Mouse (Mus musculus): ENCODE measurements around the gene Marveld2. TPM values are rescaled to one million over a fixed set of nuclear protein-coding genes. Genes with fewer than 3 reads are reported as not detected.
A peak's percentile ranks its signal among the peaks of the same experiment; 100 is the strongest.

Marveld2 gene
- total RNA-seq, 2 experiments from 2014 or later = 0.52 TPM; not detected in 1

GRCm38 (mm10) chr13:100602239-100602902, 14.4 kb downstream of the Marveld2 start:
- ATAC-seq (replicated peaks; ENCODE audit: poor library complexity, severe bottlenecking) = peak; percentile 87

DNA sequence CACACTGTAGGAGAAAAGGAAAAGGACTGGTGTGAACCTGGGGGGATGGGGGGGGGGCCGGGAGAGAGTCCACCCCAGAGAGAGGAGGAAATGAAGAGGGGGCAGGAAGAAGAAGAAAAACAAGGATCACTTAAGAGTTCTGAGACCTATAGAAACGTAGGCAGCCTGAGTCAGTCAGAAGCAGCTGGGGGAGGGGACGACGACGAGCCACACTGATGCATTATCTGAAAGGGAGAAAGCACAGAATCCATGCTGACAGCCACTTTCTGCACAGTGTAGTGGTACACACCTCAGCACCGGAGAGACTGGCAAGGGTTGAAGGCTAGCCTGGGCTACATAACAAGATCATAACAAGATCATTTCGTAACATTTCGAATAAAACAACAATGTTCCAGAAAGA, 15.7 kb downstream of the Marveld2 start:
- no peak for ATAC-seq (replicated peaks; ENCODE audit: poor library complexity, severe bottlenecking)

DNA sequence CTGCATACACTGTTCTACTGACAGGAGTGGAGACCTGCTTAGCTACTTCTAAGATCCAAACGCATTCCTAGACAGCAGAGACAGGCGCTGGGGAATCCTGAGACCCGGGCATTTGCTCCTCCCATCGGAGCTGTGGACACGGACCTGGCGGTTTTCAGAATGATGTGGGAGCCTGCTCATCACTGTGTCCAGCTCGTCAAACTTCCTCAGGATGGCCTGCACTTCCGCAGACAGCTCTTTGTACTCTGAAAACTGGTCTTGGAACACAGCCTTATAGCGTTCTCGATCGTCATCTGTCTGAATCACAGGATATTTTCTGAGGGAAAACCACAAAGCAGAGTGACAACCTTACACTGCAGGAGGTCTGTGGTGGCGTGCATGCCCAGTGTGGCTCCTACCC, 16.5 kb downstream of the Marveld2 start:
- no peak for ATAC-seq (replicated peaks; ENCODE audit: poor library complexity, severe bottlenecking)

DNA sequence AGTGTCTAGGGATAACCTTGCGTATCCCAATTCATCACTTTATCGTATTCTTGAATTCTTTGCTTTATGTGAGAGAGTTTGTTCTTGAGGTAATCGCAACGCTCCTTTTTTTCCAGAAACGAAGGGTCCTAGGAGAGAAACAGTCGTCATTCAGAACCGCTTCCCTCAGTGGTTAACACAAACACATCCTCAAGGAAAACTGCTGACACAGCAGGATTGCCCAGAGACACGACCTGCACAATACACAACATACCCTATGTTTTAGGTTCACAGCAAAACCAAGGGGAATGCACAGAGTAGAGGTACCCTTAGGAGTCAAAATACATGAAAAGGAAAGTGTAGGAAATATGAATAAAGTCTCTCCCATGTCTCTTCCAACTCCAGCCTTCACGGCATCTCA, 19.5 kb downstream of the Marveld2 start:
- ATAC-seq (replicated peaks; ENCODE audit: poor library complexity, severe bottlenecking) = no peak

DNA sequence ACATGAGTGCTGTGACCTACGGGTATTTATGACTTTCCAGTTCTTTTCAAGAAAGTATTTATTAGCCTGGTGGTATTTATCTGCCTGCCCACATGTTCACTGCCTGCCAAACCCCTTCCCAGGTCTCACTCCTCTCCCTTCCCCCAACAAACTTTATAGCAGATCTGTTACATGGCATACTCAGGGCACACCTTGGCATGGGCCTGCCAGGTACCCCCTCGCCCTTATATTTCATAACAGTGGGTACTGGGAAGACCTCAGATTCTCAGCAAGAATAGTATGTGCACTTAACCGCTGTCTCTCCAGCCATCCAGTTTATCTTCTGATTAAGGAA, 21.3 kb downstream of the Marveld2 start:
- no peak for ATAC-seq (replicated peaks; ENCODE audit: poor library complexity, severe bottlenecking)

DNA sequence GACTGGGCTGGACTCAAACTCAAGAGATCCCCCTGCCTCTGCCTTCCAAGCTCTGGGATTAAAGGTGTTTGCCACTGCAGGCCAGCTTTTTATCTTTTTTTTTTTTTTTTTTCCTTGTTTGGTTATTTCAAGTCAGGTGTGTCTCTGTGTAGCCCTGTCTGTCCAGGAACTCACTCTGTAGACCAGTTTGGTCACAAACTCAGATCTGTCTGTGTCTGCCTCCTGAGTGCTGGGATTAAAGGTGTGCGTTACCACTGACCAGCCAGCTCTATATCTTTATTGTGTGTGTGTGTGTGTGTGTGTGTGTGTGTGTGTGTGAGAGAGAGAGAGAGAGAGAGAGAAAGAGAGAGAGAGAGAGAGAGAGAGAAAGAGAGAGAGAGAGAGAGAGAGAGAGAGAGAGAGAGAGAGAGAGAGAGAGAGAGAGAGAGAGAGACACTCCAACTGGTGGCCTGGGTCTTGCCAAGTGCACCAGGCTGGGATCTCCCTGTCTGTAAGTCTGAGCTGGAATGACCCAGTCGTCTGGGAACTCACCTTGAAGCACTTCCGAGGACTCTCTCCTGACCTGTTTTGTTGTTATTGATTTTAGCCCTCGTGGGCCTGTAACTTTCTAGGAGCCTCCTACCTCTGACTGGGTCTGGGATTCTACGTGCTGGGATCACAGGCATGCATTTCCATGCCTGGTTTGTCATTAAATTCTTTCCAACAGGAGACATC, 21.8 kb downstream of the Marveld2 start:
- no peak for ATAC-seq (replicated peaks; ENCODE audit: poor library complexity, severe bottlenecking)

- peak; percentile 95 for ATAC-seq (replicated peaks; ENCODE audit: poor library complexity, severe bottlenecking)
Measured at GRCm38 (mm10) chr13:100594041-100594792, 22.6 kb downstream of the Marveld2 start.

- ATAC-seq (replicated peaks; ENCODE audit: poor library complexity, severe bottlenecking) = 0 out of 2 replicates have a peak, but pooled peaks have one; percentile 17
Measured at GRCm38 (mm10) chr13:100588646-100589045, 28.1 kb downstream of the Marveld2 start.

DNA sequence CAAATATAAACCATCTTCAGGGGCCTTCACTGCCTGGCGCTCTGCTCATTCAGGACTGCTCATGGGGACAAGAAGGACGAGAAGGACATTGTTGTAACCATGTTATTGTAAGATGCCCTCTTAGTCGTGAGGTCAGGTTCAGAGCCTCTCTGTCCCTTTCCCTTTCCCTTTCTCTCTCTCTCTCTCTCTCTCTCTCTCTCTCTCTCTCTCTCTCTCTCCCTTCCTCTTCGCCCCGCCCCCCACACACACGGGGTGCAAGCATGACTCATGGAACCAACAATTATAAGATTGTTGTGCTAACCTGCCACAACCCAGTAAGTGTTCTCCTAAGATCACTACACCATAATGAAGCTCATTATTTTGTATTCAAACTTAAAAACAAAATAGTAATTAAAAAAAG, 34.6 kb downstream of the Marveld2 start:
- ATAC-seq (replicated peaks; ENCODE audit: poor library complexity, severe bottlenecking) = no peak

GRCm38 (mm10) chr13:100581701-100582100, 35.1 kb downstream of the Marveld2 start:
- ATAC-seq (replicated peaks; ENCODE audit: poor library complexity, severe bottlenecking) = no peak

DNA sequence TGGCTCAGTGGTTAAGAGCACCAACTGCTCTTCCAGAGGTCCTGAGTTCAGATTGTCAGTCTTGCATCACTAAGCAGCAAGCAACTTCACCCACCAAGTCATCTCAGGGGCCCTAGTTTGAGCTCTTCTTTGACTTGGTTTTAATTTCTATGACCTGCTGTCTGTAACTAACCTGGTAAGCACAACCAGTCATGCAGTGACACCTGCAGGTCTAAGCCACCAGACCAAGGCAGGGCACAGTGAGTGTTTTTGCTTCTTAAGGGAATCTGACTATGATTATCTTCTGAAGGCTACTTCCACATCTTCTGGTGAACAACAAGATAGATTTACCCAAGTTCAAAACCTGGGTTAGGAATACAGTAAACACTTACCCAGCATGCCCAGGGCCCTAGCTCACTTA, 36.8 kb downstream of the Marveld2 start:
- ATAC-seq (replicated peaks; ENCODE audit: poor library complexity, severe bottlenecking) = no peak

- no peak for ATAC-seq (replicated peaks; ENCODE audit: poor library complexity, severe bottlenecking)
Measured at GRCm38 (mm10) chr13:100579220-100579619, 37.6 kb downstream of the Marveld2 start.

DNA sequence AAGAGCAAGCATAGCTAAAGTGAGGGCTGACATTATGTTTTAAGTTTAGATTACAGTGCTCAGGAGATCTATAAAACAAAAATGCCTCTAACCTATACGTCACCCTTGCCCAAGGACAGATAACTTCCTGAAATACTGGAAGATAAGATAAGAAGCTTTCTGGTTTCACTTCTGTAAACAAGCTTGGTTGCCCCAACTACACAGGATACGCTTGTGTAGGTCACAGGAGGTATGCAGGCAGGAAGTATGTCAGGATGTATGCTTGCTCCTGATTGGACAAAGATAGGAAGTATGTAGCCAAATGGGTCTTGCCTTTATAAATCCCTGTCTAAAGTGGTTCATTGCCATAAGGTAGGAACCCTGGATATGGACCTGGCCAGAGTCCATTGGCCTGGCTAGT, 40.8 kb downstream of the Marveld2 start:
- ATAC-seq (replicated peaks; ENCODE audit: poor library complexity, severe bottlenecking) = peak; percentile 97

DNA sequence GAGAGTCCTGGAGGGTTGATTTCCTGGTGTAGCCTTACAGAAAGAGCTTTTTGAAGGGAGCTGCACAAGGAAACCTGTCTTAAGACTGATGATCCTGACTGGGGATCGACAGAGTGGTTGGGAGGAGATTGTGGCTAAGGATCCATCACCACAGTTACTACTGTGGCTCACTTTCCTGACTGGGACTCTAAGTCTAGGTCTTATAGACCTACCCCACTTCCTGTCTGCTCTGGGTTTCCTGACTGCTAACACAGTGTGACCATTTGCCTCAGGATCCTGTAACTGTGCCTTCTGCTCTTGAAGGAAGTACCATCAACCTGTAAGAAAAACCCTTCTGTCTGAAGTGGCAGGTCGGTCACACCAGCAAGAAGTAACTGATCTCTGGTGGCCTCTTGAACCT, 46.1 kb downstream of the Marveld2 start:
- peak; percentile 42 for ATAC-seq (replicated peaks; ENCODE audit: poor library complexity, severe bottlenecking)

GRCm38 (mm10) chr13:100568359-100568758, 48.4 kb downstream of the Marveld2 start:
- ATAC-seq (replicated peaks; ENCODE audit: poor library complexity, severe bottlenecking) = no peak

DNA sequence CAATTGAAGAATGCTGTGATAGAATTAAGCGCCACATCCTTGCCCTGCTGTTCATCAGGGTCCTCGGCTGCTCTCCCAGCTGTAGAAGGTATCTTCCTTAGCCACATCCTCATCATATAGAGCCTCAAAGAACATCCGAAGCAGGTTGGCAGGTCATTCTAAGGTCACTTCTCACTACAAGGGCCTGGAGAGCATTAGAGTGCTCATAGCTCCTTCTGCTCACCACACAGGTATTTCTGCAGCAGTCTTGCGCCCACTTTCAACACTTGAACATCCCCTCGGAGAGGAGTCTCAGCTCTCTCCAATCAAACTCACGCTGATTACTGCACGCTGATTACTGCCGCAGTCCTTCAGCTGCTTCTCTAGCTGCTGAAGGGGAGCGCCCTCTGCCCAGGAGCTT, 57.3 kb downstream of the Marveld2 start:
- no peak for ATAC-seq (replicated peaks; ENCODE audit: poor library complexity, severe bottlenecking)

DNA sequence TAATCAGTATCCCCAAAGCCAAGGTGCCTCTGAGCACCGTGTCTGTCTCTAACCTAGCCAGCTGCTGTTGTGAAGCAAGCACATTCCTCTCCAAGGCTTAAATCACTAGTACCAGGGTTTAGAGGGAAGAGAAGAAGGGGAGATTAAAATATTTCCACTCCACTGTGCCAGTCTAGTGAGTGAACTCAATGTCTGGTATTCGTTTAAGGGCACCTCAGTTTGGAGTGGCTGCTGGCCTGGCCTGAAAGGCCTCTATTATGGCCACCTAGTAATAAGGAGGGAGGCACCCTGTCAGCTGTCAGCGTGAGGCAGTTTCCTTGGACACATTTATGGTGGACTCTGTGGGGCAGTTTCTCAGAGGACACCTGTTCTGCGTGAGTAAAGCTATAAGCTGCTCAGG, 59.8 kb downstream of the Marveld2 start:
- no peak for ATAC-seq (replicated peaks; ENCODE audit: poor library complexity, severe bottlenecking)

DNA sequence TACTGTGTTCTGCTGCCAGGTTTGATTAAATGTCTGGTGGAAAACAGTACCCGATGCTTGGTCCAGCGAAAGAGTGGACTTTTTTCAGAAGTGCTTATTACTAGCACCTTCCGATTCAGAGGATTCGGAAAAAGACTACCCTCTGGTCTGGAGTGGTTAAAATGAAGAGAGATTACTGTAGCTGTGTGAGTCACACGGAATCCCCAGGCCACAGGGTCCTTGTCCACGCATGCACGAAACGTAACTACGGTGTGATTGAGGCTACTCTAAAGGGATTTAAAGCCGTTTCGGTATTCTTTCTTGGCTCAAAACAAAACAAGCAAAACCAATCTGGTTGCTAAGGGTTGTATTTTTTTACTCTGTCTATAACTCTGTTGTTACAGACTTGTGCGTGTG, 63.7 kb downstream of the Marveld2 start:
- no peak; the same call in 1 of the 2 replicates for ATAC-seq (replicated peaks; ENCODE audit: poor library complexity, severe bottlenecking)

- peak; percentile 24 for ATAC-seq (replicated peaks; ENCODE audit: poor library complexity, severe bottlenecking)
Measured at GRCm38 (mm10) chr13:100552369-100553041, 64.3 kb downstream of the Marveld2 start, which contains the start of gene Ocln. TSS of gene Ocln (minus strand) at chr13:100552718.

GRCm38 (mm10) chr13:100552009-100552368, 64.8 kb downstream of the Marveld2 start:
- ATAC-seq (replicated peaks; ENCODE audit: poor library complexity, severe bottlenecking) = peak; percentile 55

All from granulocyte monocyte progenitor cell, adult 5-6 weeks (primary cell).